Mouse (Mus musculus): Measurements from ENCODE around the gene Zfp410. TPM values are rescaled to one million over a fixed set of nuclear protein-coding genes. Genes with fewer than 3 reads are reported as not detected.
A peak's percentile ranks its signal among the peaks of the same experiment; 100 is the strongest.
"Not testable (repeated sequence)": the region's sequence is repeated elsewhere in the genome, so short reads cannot be mapped to it uniquely, and the experiment has no call there.

Zfp410 gene
- polyA plus RNA-seq, 1 experiment from 2014 or later = 77.0 TPM

DNA sequence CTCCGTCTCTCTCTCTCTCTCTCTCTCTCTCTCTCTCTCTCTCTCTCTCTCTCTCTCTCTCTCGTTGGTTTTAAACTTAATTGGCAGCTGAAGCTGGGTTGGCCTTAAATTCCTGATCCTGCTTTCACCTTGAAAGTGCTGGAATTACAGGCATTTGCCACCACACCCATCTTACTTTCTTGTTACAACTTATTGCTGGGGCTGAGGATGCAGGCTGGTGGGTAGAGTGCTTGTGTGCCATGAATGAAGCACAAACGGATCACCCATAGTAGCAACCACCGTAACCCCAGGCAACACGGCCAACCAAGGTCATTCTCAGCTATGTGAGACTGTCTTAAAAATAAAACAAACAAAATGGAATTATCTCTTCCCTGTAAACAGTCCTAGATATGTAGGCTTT, 5.3 kb upstream of the Zfp410 start:
- no peaks in the 10 kb centered on the region; the same call in 1 of the 2 replicates for H3K36me3 ChIP-seq (ENCODE audit: control insufficient read depth, insufficient read depth, low read length)
- no peak overlapping the region for H3K4me2 ChIP-seq (replicated peaks; ENCODE audit: low read depth, low read length)
- no peaks in the 10 kb centered on the region for H3K9me3 ChIP-seq (ENCODE audit: control insufficient read depth, low read depth, low read length)
- ATAC-seq (ENCODE audit: insufficient number of reproducible peaks, insufficient read depth, low FRiP score, low read depth) = no peak
- H3K4me1 ChIP-seq (ENCODE audit: control insufficient read depth, insufficient read depth, low read length) = 0 out of 2 replicates have a peak, but pooled peaks cover 4% of the 10 kb centered on the region
- WGBS = 81% methylated on average over 4 of the region's 5 CpGs
- no peak overlapping the region for H3K9ac ChIP-seq (replicated peaks; ENCODE audit: low read depth, low read length)
- no peak overlapping the region for H3K27ac ChIP-seq (ENCODE audit: low read length)
- H3K4me3 ChIP-seq (ENCODE audit: low read depth, low read length) = no peak overlapping the region
- no peaks in the 10 kb centered on the region for H3K27me3 ChIP-seq (ENCODE audit: control insufficient read depth, insufficient read depth, low read length)

GRCm38 (mm10) chr12:84316006-84316405, 646 bp upstream of the Zfp410 start:
- peak overlapping the region; percentile 83 for H3K4me2 ChIP-seq (replicated peaks; ENCODE audit: low read depth, low read length)
- peak overlapping the region; percentile 98; the same call in 1 of the 2 replicates for H3K27ac ChIP-seq (ENCODE audit: low read length)
- 35% methylated on average over 7 of the region's 7 CpGs for WGBS
- H3K4me1 ChIP-seq (ENCODE audit: control insufficient read depth, insufficient read depth, low read length) = peaks cover 18% of the 10 kb centered on the region
- no peaks in the 10 kb centered on the region for H3K36me3 ChIP-seq (ENCODE audit: control insufficient read depth, insufficient read depth, low read length)
- peak overlapping the region; percentile 96 for H3K9ac ChIP-seq (replicated peaks; ENCODE audit: low read depth, low read length)
- no peaks in the 10 kb centered on the region for H3K9me3 ChIP-seq (ENCODE audit: control insufficient read depth, low read depth, low read length)
- no peaks in the 10 kb centered on the region for H3K27me3 ChIP-seq (ENCODE audit: control insufficient read depth, insufficient read depth, low read length)
- ATAC-seq (ENCODE audit: insufficient number of reproducible peaks, insufficient read depth, low FRiP score, low read depth) = 0 out of 2 replicates have a peak, but pooled peaks have one; percentile 5
- H3K4me3 ChIP-seq (ENCODE audit: low read depth, low read length) = peak overlapping the region; percentile 90

- H3K9me3 ChIP-seq (ENCODE audit: control insufficient read depth, low read depth, low read length) = no peaks in the 10 kb centered on the region
- no peak overlapping the region for H3K27ac ChIP-seq (ENCODE audit: low read length)
- H3K36me3 ChIP-seq (ENCODE audit: control insufficient read depth, insufficient read depth, low read length) = peaks cover 50% of the 10 kb centered on the region
- no peaks in the 10 kb centered on the region for H3K27me3 ChIP-seq (ENCODE audit: control insufficient read depth, insufficient read depth, low read length)
- no peak overlapping the region for H3K4me2 ChIP-seq (replicated peaks; ENCODE audit: low read depth, low read length)
- no peaks in the 10 kb centered on the region for H3K4me1 ChIP-seq (ENCODE audit: control insufficient read depth, insufficient read depth, low read length)
- H3K4me3 ChIP-seq (ENCODE audit: low read depth, low read length) = no peak overlapping the region
- H3K9ac ChIP-seq (replicated peaks; ENCODE audit: low read depth, low read length) = no peak overlapping the region
- no peak for ATAC-seq (ENCODE audit: insufficient number of reproducible peaks, insufficient read depth, low FRiP score, low read depth)
- WGBS = 74% methylated on average over 4 of the region's 4 CpGs
Measured at GRCm38 (mm10) chr12:84327111-84327512, 10.5 kb downstream of the Zfp410 start.

DNA sequence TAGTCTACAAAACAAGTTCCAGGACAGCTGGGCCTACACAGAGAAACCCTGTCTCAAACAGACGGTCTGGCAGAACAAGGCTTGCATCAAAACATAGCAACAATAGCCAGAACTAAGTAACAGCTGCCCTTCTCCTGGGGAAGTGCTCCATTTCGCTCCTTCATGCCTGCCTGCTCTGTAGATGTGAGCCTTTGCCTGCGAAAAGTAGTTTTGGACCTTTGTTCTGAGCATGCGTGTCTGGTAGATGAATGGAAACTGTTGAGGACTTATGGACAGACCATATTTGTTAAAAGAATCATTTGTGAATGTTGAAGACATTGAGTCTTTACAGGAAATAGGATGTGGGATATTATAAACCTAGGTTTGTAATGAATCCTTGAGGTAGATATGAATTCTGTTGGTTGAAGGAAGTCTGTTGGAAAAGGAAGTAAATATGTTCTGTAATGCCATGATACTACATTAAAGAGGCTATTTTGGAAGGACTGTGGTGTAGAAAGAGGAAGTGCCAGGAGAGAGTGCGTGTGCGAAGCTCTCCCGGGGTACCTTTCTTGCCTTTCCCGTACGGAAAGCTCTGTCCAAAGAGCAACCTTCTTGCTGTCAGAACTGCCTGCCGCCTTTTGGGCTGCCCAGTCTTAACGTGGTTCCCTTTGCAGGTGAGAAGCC, 20.4 kb downstream of the Zfp410 start:
- Histone ChIP-seq H3K27me3 (ENCODE audit: control insufficient read depth, insufficient read depth, low read length) (no peaks in the 10 kb centered on the region), H3K4me1 (ENCODE audit: control insufficient read depth, insufficient read depth, low read length) (no peaks in the 10 kb centered on the region), H3K4me2 (replicated peaks; ENCODE audit: low read depth, low read length) (no peak overlapping the region), H3K4me3 (ENCODE audit: low read depth, low read length) (no peak overlapping the region), H3K27ac (ENCODE audit: low read length) (no peak overlapping the region), H3K36me3 (ENCODE audit: control insufficient read depth, insufficient read depth, low read length) (peaks cover 67% of the 10 kb centered on the region), H3K9me3 (ENCODE audit: control insufficient read depth, low read depth, low read length) (no peaks in the 10 kb centered on the region), H3K9ac (replicated peaks; ENCODE audit: low read depth, low read length) (no peak overlapping the region)
- no peak for ATAC-seq (ENCODE audit: insufficient number of reproducible peaks, insufficient read depth, low FRiP score, low read depth)
- WGBS = 89% methylated on average over 11 of the region's 11 CpGs

DNA sequence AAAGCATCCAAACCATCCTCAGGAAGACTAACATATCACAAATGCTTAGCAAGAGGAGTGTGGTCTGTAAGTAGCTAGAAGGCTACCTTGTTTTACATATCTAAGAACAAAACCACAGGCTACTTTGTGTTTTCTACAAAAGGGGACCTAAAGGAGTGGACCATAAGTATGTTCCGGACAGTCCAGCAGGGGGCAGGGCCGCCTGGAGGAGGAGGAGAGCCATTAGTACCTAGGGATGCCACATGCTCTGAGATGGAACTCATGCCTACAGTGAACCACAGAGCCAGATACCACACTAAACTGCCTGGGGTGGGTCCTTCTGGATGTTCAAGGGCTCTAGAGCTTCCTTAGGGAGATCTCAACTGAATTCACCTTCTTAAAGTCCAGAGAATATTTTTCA, 30.5 kb downstream of the Zfp410 start:
- H3K4me2 ChIP-seq (replicated peaks; ENCODE audit: low read depth, low read length) = no peak overlapping the region
- no peaks in the 10 kb centered on the region for H3K27me3 ChIP-seq (ENCODE audit: control insufficient read depth, insufficient read depth, low read length)
- no peak overlapping the region for H3K27ac ChIP-seq (ENCODE audit: low read length)
- 49% methylated on average over 2 of the region's 2 CpGs for whole genome bisulfite sequencing
- H3K36me3 ChIP-seq (ENCODE audit: control insufficient read depth, insufficient read depth, low read length) = peaks cover 27% of the 10 kb centered on the region
- H3K9ac ChIP-seq (replicated peaks; ENCODE audit: low read depth, low read length) = no peak overlapping the region
- H3K9me3 ChIP-seq (ENCODE audit: control insufficient read depth, low read depth, low read length) = no peaks in the 10 kb centered on the region
- H3K4me1 ChIP-seq (ENCODE audit: control insufficient read depth, insufficient read depth, low read length) = no peaks in the 10 kb centered on the region
- no peak for ATAC-seq (ENCODE audit: insufficient number of reproducible peaks, insufficient read depth, low FRiP score, low read depth)
- H3K4me3 ChIP-seq (ENCODE audit: low read depth, low read length) = no peak overlapping the region

- WGBS = 83% methylated on average over 2 of the region's 2 CpGs
- not testable (repeated sequence) for H3K4me1 ChIP-seq (ENCODE audit: control insufficient read depth, insufficient read depth, low read length); H3K4me3 ChIP-seq (ENCODE audit: low read depth, low read length); H3K27me3 ChIP-seq (ENCODE audit: control insufficient read depth, insufficient read depth, low read length); H3K9me3 ChIP-seq (ENCODE audit: control insufficient read depth, low read depth, low read length); H3K9ac ChIP-seq (replicated peaks; ENCODE audit: low read depth, low read length); ATAC-seq (ENCODE audit: insufficient number of reproducible peaks, insufficient read depth, low FRiP score, low read depth); H3K4me2 ChIP-seq (replicated peaks; ENCODE audit: low read depth, low read length); H3K27ac ChIP-seq (ENCODE audit: low read length); H3K36me3 ChIP-seq (ENCODE audit: control insufficient read depth, insufficient read depth, low read length)
Measured at GRCm38 (mm10) chr12:84358699-84359098, 42.0 kb downstream of the Zfp410 start.

DNA sequence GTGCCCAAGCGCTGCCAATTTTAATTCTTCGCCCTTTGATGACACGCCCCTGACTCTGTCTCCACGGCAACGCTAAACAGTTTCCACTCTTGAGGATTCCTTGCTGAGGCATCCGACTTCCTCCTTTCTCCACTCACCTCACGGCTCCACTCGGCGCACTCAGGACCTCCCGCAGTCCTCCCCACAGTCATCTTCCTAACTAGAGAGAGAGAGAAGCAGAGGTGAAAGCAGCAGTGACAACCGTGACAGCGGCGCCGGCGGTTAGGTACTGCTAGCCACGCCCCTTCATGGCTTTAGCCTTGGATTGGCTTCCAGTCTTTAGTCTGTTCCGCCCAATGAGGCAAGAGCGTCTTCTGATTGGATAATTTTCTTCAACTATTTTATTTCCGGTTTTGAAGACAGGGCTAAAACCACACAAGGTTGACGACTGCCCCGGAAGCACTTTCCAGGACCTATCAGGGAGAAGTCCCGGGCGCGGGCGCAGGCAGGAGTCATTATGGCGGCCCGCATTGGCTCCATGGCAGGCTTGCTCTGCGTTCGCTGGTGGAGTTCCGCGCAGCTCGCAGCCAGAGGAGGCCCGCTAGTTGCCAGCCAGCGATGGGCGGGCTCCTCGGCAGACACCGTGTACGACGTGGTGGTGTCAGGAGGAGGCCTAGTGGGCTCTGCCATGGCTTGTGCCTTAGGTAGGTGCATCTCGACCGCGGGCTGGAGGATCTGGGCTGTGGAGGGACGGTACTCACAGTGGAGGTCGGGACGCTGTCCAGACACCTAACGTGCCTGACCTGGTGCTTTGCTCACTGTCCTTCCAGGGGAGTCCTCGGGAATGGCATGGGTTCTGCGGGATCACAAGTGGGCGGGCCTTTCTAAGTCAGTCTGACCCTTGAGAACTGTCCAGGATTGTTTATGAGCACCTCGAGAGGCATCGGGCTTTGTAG, 45.2 kb downstream of the Zfp410 start, which contains the start of the genes Coq6 and Fam161b:
Gene Coq6, plus strand, starts transcription at position 103 of the 935 bp plus-strand sequence.
Gene Fam161b, minus strand, starts transcription at position 279 of the 935 bp plus-strand sequence.
- 0 out of 2 replicates have a peak, but pooled peaks cover under 1% of the 10 kb centered on the region for H3K36me3 ChIP-seq (ENCODE audit: control insufficient read depth, insufficient read depth, low read length)
- H3K9ac ChIP-seq (replicated peaks; ENCODE audit: low read depth, low read length) = peak within 1 kb of the TSS; percentile 91
- under 1% methylated on average over 51 of the region's 51 CpGs for WGBS
- peak; percentile 98 for ATAC-seq (ENCODE audit: insufficient number of reproducible peaks, insufficient read depth, low FRiP score, low read depth)
- H3K27ac ChIP-seq (ENCODE audit: low read length) = peak within 1 kb of the TSS; percentile 55; the same call in 1 of the 2 replicates
- peak within 1 kb of the TSS; percentile 99 for H3K4me3 ChIP-seq (ENCODE audit: low read depth, low read length)
- peak within 1 kb of the TSS; percentile 84 for H3K4me2 ChIP-seq (replicated peaks; ENCODE audit: low read depth, low read length)
- no peaks in the 10 kb centered on the region for H3K9me3 ChIP-seq (ENCODE audit: control insufficient read depth, low read depth, low read length)
- no peaks in the 10 kb centered on the region for H3K27me3 ChIP-seq (ENCODE audit: control insufficient read depth, insufficient read depth, low read length)
- H3K4me1 ChIP-seq (ENCODE audit: control insufficient read depth, insufficient read depth, low read length) = peaks cover 9% of the 10 kb centered on the region

DNA sequence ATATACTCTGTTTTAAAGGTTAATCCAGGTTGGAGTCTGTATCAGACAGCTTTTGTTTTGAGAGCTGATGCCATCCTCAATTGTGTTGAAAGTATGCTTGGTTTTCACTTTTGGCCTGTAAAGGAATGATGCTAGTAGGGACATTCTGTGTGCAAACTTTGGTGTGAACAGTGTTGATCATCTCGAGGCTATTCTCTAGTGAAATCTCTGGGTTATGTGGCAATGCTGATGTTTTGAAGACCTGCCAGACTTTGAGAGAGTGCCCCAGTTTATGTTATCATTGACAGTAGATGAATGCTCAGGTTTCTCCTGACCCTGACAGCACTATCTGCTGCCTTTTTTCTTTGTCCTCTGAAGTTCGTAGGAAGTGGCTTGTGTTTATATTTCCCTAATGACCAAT, 46.2 kb downstream of the Zfp410 start:
- Histone ChIP-seq H3K27me3 (ENCODE audit: control insufficient read depth, insufficient read depth, low read length) (no peaks in the 10 kb centered on the region), H3K36me3 (ENCODE audit: control insufficient read depth, insufficient read depth, low read length) (peaks cover 8% of the 10 kb centered on the region), H3K9me3 (ENCODE audit: control insufficient read depth, low read depth, low read length) (no peaks in the 10 kb centered on the region), H3K4me3 (ENCODE audit: low read depth, low read length) (peak overlapping the region; percentile 99), H3K27ac (ENCODE audit: low read length) (no peak overlapping the region), H3K9ac (replicated peaks; ENCODE audit: low read depth, low read length) (no peak overlapping the region), H3K4me1 (ENCODE audit: control insufficient read depth, insufficient read depth, low read length) (peaks cover 9% of the 10 kb centered on the region), H3K4me2 (replicated peaks; ENCODE audit: low read depth, low read length) (peak overlapping the region; percentile 84)
- no peak for ATAC-seq (ENCODE audit: insufficient number of reproducible peaks, insufficient read depth, low FRiP score, low read depth)
- 33% methylated on average over 2 of the region's 2 CpGs for WGBS

Measured in stomach, embryonic 14.5 days (tissue).